Mouse (Mus musculus) gastrocnemius, adult 2 months (tissue): ENCODE results near the gene Cd4. TPM values are rescaled to one million over a fixed set of nuclear protein-coding genes. Genes with fewer than 3 reads are reported as not detected.
"Not testable (repeated sequence)": the region's sequence is repeated elsewhere in the genome, so short reads cannot be mapped to it uniquely, and the experiment has no call there.

Experiments used
- DNase-seq: peaks from one replicate; pipeline ENCODE4 v3.0.0; 2022
- H3K27ac ChIP-seq: fragments of 200-600 bp; 2 replicates; pipeline ENCODE4 v1.8.1; 2022; ENCODE audit warnings: mild to moderate bottlenecking
- H3K4me3 ChIP-seq: fragments of 200-600 bp; 2 replicates; pipeline ENCODE4 v1.8.1; 2022; ENCODE audit warnings: mild to moderate bottlenecking, moderate library complexity
- CTCF ChIP-seq: fragments of 200-600 bp; IDR thresholded peaks from 2 replicates; pipeline ENCODE4 v1.8.1; 2022; ENCODE audit warnings: antibody characterized with exemption, mild to moderate bottlenecking, moderate library complexity
- intact Hi-C: fragments of 180-260 bp; cut with DNase I; formaldehyde crosslinking; loops from one replicate; pipeline ENCODE4 v1.15.1; 2025
- total RNA-seq, 2 experiments: library from RNA; stranded (reverse); gene quantifications; 2 replicates each; pipeline ENCODE4 v1.2.3; 2021

Cd4 gene
- total RNA-seq, 2 experiments from 2014 or later: not detected

DNA sequence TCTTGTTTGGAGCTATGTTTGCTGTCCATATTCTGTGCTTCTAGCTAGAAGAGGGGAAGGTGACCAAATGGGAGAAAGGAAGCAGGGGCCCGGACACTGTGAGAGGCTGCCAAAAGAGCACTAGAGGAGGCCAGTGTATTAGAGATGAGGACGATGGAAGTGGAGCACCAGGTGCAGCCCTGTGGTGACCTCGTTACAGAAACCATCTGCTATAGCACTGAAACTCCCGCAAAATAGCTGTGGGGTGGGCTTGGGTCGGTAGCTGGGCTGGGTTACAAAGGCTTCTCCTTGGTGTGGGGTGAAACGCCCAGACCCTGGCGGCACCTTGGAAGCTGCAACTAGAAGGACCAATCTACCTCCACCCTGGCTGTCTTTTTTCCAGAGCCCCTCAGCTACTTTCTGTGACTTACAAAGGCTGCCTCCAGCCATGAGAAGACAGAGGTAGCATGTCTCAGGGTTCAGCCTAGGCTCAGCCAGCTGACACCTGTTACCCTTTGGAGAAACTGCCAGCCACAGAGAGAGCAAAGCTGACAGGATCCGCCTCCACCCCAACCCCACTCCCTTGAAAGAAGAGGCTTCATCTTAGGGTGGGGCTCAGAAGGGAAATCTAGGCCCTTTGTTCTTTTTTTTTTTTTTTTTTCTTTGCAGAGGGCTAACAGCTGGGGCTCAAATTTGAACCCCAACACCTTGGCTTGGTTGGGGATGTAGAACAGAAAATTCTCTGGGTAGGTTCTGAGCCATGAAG, 12.2 kb upstream of the Cd4 start:
- intact Hi-C loops: loop anchor here (5.0 kb wide), 1 partner anchor 43 kb away; the partner anchor contains the start of gene P3h3
- Histone ChIP-seq H3K4me3 (no peak overlapping the region), H3K27ac (no peak overlapping the region)
- TF ChIP-seq CTCF: no peak
- DNase-seq: no peak

DNA sequence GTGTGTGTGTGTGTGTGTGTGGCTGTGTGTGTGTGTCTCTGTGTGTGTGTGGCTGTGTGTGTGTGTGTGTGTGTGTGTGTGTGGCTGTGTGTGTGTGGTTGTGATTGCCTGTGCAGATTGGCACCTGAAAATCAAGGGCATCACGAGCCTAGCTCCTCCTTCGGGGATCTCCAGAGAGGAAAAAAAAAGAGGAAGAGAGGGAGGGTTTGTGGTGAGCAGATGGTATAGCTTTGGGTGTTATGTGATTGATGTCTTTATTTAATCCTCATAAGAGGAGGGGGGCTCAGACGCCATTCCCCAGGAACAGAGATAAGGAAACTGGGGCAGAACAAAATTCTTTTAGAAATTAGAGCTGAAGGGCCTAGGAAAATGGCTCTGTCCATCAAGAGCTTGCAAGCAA, 10.3 kb upstream of the Cd4 start:
- intact Hi-C loops: no loop called here
- no peak for DNase-seq
- no peak for TF ChIP-seq CTCF
- Histone ChIP-seq H3K4me3 (no peak overlapping the region), H3K27ac (no peak overlapping the region)

DNA sequence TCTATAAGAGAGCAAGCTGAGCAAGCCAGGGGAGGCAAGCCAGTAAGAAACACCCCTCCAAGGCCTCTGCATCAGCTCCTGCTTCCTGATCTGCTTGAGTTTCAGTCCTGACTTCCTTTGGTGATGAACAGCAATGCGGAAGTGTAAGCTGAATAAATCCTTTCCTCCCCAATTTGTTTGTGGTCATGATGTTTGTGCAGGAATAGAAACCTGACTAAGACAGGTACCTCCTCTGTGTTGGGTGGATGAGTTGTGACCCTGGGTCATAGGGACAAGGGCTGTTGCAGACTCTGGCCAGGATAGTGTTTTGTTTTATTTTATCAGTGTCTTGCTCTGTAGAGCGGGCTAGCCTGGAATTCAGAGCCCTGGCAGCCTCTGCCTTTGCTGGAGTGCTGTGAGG, 6.1 kb upstream of the Cd4 start:
- H3K4me3 ChIP-seq, H3K27ac ChIP-seq, intact Hi-C loops, DNase-seq: not testable (repeated sequence)

- no peak for TF ChIP-seq CTCF
- DNase-seq: no peak
- intact Hi-C loops: no loop called here
- Histone ChIP-seq H3K27ac (no peak overlapping the region), H3K4me3 (no peak overlapping the region)
These were observed 3.0 kb upstream of the Cd4 start for GRCm38 (mm10) chr6:124890997-124891396.

GRCm38 (mm10) chr6:124888555-124889125, 619 bp upstream of the Cd4 start:
- Histone ChIP-seq H3K27ac (no peak overlapping the region), H3K4me3 (no peak overlapping the region)
- DNase-seq: no peak
- intact Hi-C loops: no loop called here
- TF ChIP-seq CTCF: no peak

DNA sequence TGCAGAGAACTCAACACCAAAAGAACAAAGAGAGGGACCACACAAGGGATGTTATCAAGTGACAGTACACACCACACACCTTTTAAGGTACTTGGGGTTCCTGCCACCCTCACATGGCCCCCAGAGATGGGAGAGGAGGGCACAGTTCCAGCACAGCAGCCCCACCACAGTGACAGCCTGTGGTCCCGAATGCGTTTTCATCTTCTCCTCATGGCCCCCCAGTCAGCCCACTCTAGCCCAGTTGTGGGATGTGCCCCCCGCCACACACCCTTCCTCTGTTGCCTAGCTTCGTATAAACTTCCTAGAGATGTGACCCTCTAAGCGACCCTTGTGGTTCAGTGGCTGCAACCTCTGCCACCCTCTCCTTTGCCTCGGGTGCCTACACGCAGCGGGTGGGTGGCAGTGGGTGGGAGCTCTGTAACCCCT, 2.1 kb downstream of the Cd4 start:
- TF ChIP-seq CTCF: no peak
- no peak overlapping the region for H3K4me3 ChIP-seq
- no peak overlapping the region for H3K27ac ChIP-seq
- intact Hi-C loops: no loop called here
- DNase-seq: no peak

GRCm38 (mm10) chr6:124884714-124885500, 3.1 kb downstream of the Cd4 start:
- intact Hi-C loops: no loop called here
- no peak for DNase-seq
- TF ChIP-seq CTCF: no peak
- no peak overlapping the region for H3K4me3 ChIP-seq
- no peak overlapping the region; the same call in 1 of the 2 replicates for H3K27ac ChIP-seq

DNA sequence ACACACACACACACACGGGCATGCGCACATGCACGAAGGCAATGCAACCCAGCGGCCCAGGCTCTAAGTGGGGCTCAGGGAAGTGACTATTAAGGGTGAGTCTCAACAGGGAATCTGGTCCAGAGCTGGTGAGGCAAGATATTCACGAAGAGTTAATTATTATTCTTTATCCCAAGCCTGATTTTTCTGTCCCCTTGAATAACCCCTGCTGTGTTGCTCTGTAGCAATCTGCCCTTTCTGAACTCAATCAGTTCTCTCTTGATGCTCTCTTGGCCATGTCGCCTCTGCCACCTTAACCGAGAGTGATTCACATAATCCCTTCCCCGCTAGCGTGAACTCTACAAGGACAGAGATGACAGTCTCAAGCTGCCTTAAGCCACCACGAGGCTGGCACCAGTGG, 4.7 kb downstream of the Cd4 start:
- no peak overlapping the region for H3K4me3 ChIP-seq
- DNase-seq: no peak
- no peak for TF ChIP-seq CTCF
- H3K27ac ChIP-seq: no peak overlapping the region
- intact Hi-C loops: no loop called here

GRCm38 (mm10) chr6:124881821-124882220, 6.2 kb downstream of the Cd4 start:
- DNase-seq: no peak
- H3K4me3 ChIP-seq: no peak overlapping the region
- H3K27ac ChIP-seq: no peak overlapping the region
- no peak for TF ChIP-seq CTCF
- intact Hi-C loops: no loop called here

- no peak for TF ChIP-seq CTCF
- no peak overlapping the region for H3K4me3 ChIP-seq
- H3K27ac ChIP-seq: no peak overlapping the region
- DNase-seq: no peak
- intact Hi-C loops: no loop called here
These were observed 8.6 kb downstream of the Cd4 start for GRCm38 (mm10) chr6:124879390-124879789.

GRCm38 (mm10) chr6:124874348-124874747, 13.7 kb downstream of the Cd4 start:
- no peak for TF ChIP-seq CTCF
- DNase-seq: no peak
- intact Hi-C loops: no loop called here
- no peak overlapping the region for H3K4me3 ChIP-seq
- no peak overlapping the region for H3K27ac ChIP-seq

DNA sequence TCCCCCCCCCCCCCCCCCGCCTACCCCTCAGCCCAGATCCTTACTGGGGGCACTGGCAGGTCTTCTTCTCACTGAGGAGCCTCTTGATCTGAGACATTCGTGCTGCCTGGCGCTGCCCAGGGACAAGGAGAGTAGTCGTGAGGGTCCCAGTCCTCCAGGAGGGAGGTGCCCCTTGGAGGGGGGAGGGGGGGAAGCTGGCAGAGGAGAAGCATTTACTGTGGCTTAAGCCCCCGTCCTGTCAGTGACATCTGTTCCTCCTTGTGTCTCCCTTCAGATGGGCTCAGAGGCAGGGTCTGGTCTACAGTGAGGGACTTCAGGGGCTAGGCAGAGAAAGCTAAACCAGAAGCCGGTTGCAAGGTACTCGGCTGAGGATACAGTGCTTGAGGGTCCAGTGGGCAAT, 21.5 kb downstream of the Cd4 start:
- TF ChIP-seq CTCF: no peak
- no peak overlapping the region for H3K4me3 ChIP-seq
- intact Hi-C loops: no loop called here
- no peak for DNase-seq
- no peak overlapping the region for H3K27ac ChIP-seq

DNA sequence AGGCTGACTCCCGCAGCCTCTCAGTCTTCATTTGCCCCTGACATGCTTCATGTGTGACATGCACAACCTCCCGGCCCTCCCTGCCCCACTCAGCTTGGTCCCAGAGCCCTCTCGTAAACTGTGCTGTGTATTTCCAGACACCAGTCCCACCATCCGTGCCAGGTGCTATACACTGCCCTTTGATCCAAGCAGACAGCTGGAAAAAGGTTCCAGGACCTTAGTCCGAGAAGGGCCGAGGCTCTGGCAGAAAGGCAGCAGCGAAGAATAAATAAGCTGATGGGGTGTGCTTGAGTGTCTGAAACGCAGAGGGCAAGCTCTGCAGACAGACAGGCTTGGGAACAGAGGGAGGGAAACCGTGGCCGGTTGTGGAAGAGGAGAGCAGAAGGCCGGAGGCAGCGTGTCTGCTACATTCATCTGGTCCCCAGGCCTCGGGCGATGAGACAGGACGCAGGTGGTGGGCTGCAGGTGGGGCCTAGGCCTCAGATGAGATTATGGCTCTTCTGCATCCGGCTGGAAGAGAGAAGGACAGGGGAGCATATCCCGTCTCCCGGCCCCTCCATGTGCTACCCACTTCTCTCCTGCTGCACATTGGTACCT, 22.2 kb downstream of the Cd4 start:
- no peak for DNase-seq
- no peak overlapping the region for H3K4me3 ChIP-seq
- no peak for TF ChIP-seq CTCF
- intact Hi-C loops: no loop called here
- no peak overlapping the region for H3K27ac ChIP-seq
